Comparison of ENCODE assay signal across 8 mouse cellular contexts in genomic region chr5:140703480-140704377, GRCm38 (mm10). TPM values are rescaled to one million over a fixed set of nuclear protein-coding genes. Genes with fewer than 3 reads are reported as not detected.
A peak's percentile ranks its signal among the peaks of the same experiment; 100 is the strongest.
DNase-seq lines count a peak whose midpoint lies in the region; ATAC-seq and TF ChIP-seq lines count a peak whose summit lies in the region.

No protein-coding gene starts in this region.

- DNase-seq in embryo, embryonic 9.5 days (ENCODE audit: extremely low spot score): peak; percentile 46
- DNase-seq in embryo, embryonic 10 days (ENCODE audit: low spot score): no peak
- peak; percentile 49 for DNase-seq in 3T3-L1 (ENCODE audit: low read depth, low spot score)
- DNase-seq in cerebellum, adult 9-10 months: peak; percentile 55
- no peak for DNase-seq in hindbrain, postnatal 0 days (ENCODE audit: low spot score)
- no peak for DNase-seq in layer of hippocampus, adult 9-11 months
- no peak for DNase-seq in spleen, adult 12 weeks (ENCODE audit: low spot score)

- peak overlapping the region; percentile 63 for H3K4me3 ChIP-seq in hindbrain, postnatal 0 days (ENCODE audit: low read length)
- peak overlapping the region; percentile 50 for H3K4me3 ChIP-seq in midbrain, embryonic 15.5 days

- H3K9ac ChIP-seq in hindbrain, postnatal 0 days (replicated peaks; ENCODE audit: low read length): peak overlapping the region; percentile 63; the same call in 1 of the 2 replicates
- peak overlapping the region; percentile 57; the same call in 1 of the 2 replicates for H3K9ac ChIP-seq in midbrain, embryonic 15.5 days

- peak overlapping the region; percentile 88; the same call in 1 of the 2 replicates for H3K27ac ChIP-seq in hindbrain, postnatal 0 days
- H3K27ac ChIP-seq in midbrain, embryonic 15.5 days: peak overlapping the region; percentile 92

- H3K4me1 ChIP-seq in hindbrain, postnatal 0 days (ENCODE audit: insufficient read depth, low read length): peaks cover 14% of the 10 kb centered on the region
- H3K4me1 ChIP-seq in midbrain, embryonic 15.5 days: peaks cover 38% of the 10 kb centered on the region

- peaks cover 6% of the 10 kb centered on the region; the same call in 1 of the 2 replicates for H3K36me3 ChIP-seq in hindbrain, postnatal 0 days (ENCODE audit: insufficient read depth, low read length)
- H3K36me3 ChIP-seq in midbrain, embryonic 15.5 days (replicated peaks): no peaks in the 10 kb centered on the region; the same call in 1 of the 2 replicates

- no peaks in the 10 kb centered on the region for H3K27me3 ChIP-seq in hindbrain, postnatal 0 days (ENCODE audit: insufficient read depth, low read length)
- H3K27me3 ChIP-seq in midbrain, embryonic 15.5 days (replicated peaks): no peaks in the 10 kb centered on the region

- 39% methylated on average over 17 of the region's 17 CpGs for whole genome bisulfite sequencing in hindbrain, postnatal 0 days
- WGBS in midbrain, embryonic 15.5 days: 42% methylated on average over 17 of the region's 17 CpGs

- no peak for TF ChIP-seq CTCF in hindbrain, postnatal 0 days (IDR thresholded peaks at IDR 0.05; ENCODE audit: low read depth)

- ATAC-seq in hindbrain, postnatal 0 days: no peak
- no peak for ATAC-seq in midbrain, embryonic 15.5 days (replicated peaks)

- peak overlapping the region; percentile 72 for H3K4me2 ChIP-seq in hindbrain, postnatal 0 days (ENCODE audit: low read depth, low read length)
- H3K4me2 ChIP-seq in midbrain, embryonic 15.5 days: peak overlapping the region; percentile 71

- H3K9me3 ChIP-seq in hindbrain, postnatal 0 days (ENCODE audit: low read length): no peaks in the 10 kb centered on the region
- no peaks in the 10 kb centered on the region for H3K9me3 ChIP-seq in midbrain, embryonic 15.5 days

RNA-seq across cellular contexts. Expression of gene Brat1, which starts 1.1 kb away (rescaled TPM):
- total RNA-seq in hindbrain, postnatal 0 days (2014; rRNA removed): 44.6 and 46.7 TPM in 2 replicates
- 17.9 and 18.1 TPM in 2 replicates for polyA plus RNA-seq in hindbrain, postnatal 0 days (2015; fragmentation: Nextera tagmentation; extraction: Ambion mirVana)
- 25.4 and 25.9 TPM in 2 replicates for polyA plus RNA-seq in midbrain, embryonic 15.5 days (2015; fragmentation: Nextera tagmentation; extraction: Ambion mirVana)

RNA-seq across cellular contexts. Expression of gene Iqce, which starts 1.6 kb away (rescaled TPM):
- 19.1 and 43.1 TPM in 2 replicates for total RNA-seq in hindbrain, postnatal 0 days (2014; rRNA removed)
- 22.1 and 24.8 TPM in 2 replicates for polyA plus RNA-seq in hindbrain, postnatal 0 days (2015; fragmentation: Nextera tagmentation; extraction: Ambion mirVana)
- 27.4 and 32.2 TPM in 2 replicates for polyA plus RNA-seq in midbrain, embryonic 15.5 days (2015; fragmentation: Nextera tagmentation; extraction: Ambion mirVana)

RNA-seq across cellular contexts. Expression of gene Amz1, which starts 20.2 kb away (rescaled TPM):
- 11.8 and 12.6 TPM in 2 replicates for total RNA-seq in hindbrain, postnatal 0 days (2014; rRNA removed)
- polyA plus RNA-seq in hindbrain, postnatal 0 days (2015; fragmentation: Nextera tagmentation; extraction: Ambion mirVana): 9.4 and 9.7 TPM in 2 replicates
- polyA plus RNA-seq in midbrain, embryonic 15.5 days (2015; fragmentation: Nextera tagmentation; extraction: Ambion mirVana): 5.0 and 5.2 TPM in 2 replicates

RNA-seq across cellular contexts. Expression of gene Ttyh3, which starts 54.9 kb away (rescaled TPM):
- 253 and 260 TPM in 2 replicates for total RNA-seq in hindbrain, postnatal 0 days (2014; rRNA removed)
- 53.5 and 60.3 TPM in 2 replicates for polyA plus RNA-seq in hindbrain, postnatal 0 days (2015; fragmentation: Nextera tagmentation; extraction: Ambion mirVana)
- 80.3 and 84.2 TPM in 2 replicates for polyA plus RNA-seq in midbrain, embryonic 15.5 days (2015; fragmentation: Nextera tagmentation; extraction: Ambion mirVana)

Comparison
In these comparisons a context has a peak if more than half of its experiments do, and no peak if none do; other contexts are left out.
1. DNase-seq: peak in embryo, embryonic 9.5 days (single experiment), 3T3-L1 (single experiment) and cerebellum, adult 9-10 months (single experiment); none in embryo, embryonic 10 days (single experiment), hindbrain, postnatal 0 days (single experiment), layer of hippocampus, adult 9-11 months (single experiment) and spleen, adult 12 weeks (single experiment).